Mouse (Mus musculus) CH12.LX (cell line): Measurements from ENCODE around the gene Tkfc. TPM values are rescaled to one million over a fixed set of nuclear protein-coding genes. Genes with fewer than 3 reads are reported as not detected.

Experiments
- DNase-seq: peaks from one replicate; pipeline ENCODE4 v3.0.0-alpha.2; 2013; ENCODE audit errors: extremely low read depth
- H3K27ac ChIP-seq: 2 replicates; pipeline ENCODE4 v1.5.1; 2012; ENCODE audit warnings: low read depth, mild to moderate bottlenecking, control low read depth, moderate library complexity; ENCODE audit not compliant: insufficient read depth
- H3K27me3 ChIP-seq: replicated peaks from 2 replicates; pipeline ENCODE3; 2012; ENCODE audit warnings: inconsistent platforms
- H3K36me3 ChIP-seq, 2 experiments: replicated peaks in 1 of 2; 2 replicates each; pipeline versions ENCODE3 to v1.6.1; 2012; ENCODE audit warnings: inconsistent platforms in 1 of 2, low read length in 1 of 2, mild to moderate bottlenecking in 1 of 2, mixed read lengths in 1 of 2, moderate library complexity in 1 of 2; ENCODE audit not compliant: control insufficient read depth in 1 of 2, insufficient read depth in 1 of 2
- H3K4me1 ChIP-seq, 2 experiments: 2 replicates each; pipeline ENCODE4 v1.6.1; 2012; ENCODE audit warnings: inconsistent platforms in 1 of 2, moderate library complexity in 1 of 2; ENCODE audit not compliant: insufficient read depth in 2 of 2, control insufficient read depth in 1 of 2
- H3K4me2 ChIP-seq: 2 replicates; pipeline ENCODE4 v1.6.1; 2012; ENCODE audit warnings: low read depth, mild to moderate bottlenecking, control low read depth; ENCODE audit not compliant: poor library complexity, insufficient read depth, severe bottlenecking
- H3K4me3 ChIP-seq, 3 experiments: fragments of 150-350 bp in 1 of 3; sonication (generic) in 1 of 3; replicated peaks in 1 of 3; 2 replicates each; pipeline versions ENCODE3 to v1.5.1; 2011 to 2012; ENCODE audit warnings: low read depth in 2 of 3, low read length in 2 of 3, mild to moderate bottlenecking in 2 of 3, moderate library complexity in 2 of 3, control low read depth in 1 of 3, improper control_type of control experiment in 1 of 3, inconsistent platforms in 1 of 3, mixed read lengths in 1 of 3; ENCODE audit not compliant: poor library complexity in 1 of 3
- H3K79me2 ChIP-seq: replicated peaks from 2 replicates; pipeline ENCODE4 v1.6.1; 2012; ENCODE audit warnings: mild to moderate bottlenecking, moderate library complexity; ENCODE audit not compliant: control insufficient read depth, poor library complexity, insufficient read depth, severe bottlenecking; ENCODE audit errors: extremely low read depth
- H3K9ac ChIP-seq: 2 replicates; pipeline ENCODE4 v1.6.1; 2012; ENCODE audit warnings: low read depth, mild to moderate bottlenecking, control low read depth, moderate library complexity; ENCODE audit not compliant: insufficient read depth
- H3K9me3 ChIP-seq: replicated peaks from 2 replicates; pipeline ENCODE3; 2012; ENCODE audit warnings: low read length, inconsistent platforms, mixed read lengths
- CHD1 ChIP-seq: IDR thresholded peaks from 2 replicates; pipeline ENCODE4 v1.6.1; 2012; ENCODE audit warnings: low read depth, low read length, improper control_type of control experiment, inconsistent platforms
- CTCF ChIP-seq, 2 experiments: IDR thresholded peaks in 1 of 2; conservative IDR thresholded peaks in 1 of 2; 2 replicates each; pipeline ENCODE4 v1.5.1; 2011 to 2012; ENCODE audit warnings: low read depth in 2 of 2, low read length in 2 of 2, improper control_type of control experiment in 1 of 2, inconsistent platforms in 1 of 2, mild to moderate bottlenecking in 1 of 2, moderate library complexity in 1 of 2
- ELF1 ChIP-seq: IDR thresholded peaks from 2 replicates; pipeline ENCODE4 v1.6.1; 2014; ENCODE audit warnings: low read depth, mild to moderate bottlenecking, inconsistent platforms, low read length, improper control_type of control experiment
- ETS1 ChIP-seq: conservative IDR thresholded peaks from 2 replicates; pipeline ENCODE4 v1.6.1; 2012; ENCODE audit warnings: low read depth, mild to moderate bottlenecking, inconsistent platforms, low read length, improper control_type of control experiment, moderate library complexity
- JUN ChIP-seq: IDR thresholded peaks from 2 replicates; pipeline ENCODE4 v1.6.1; 2011; ENCODE audit warnings: low read depth, mild to moderate bottlenecking, low read length, improper control_type of control experiment, moderate library complexity; ENCODE audit not compliant: insufficient read depth
- JUND ChIP-seq: conservative IDR thresholded peaks from 2 replicates; pipeline ENCODE4 v1.6.1; 2011; ENCODE audit warnings: low read depth, low read length, improper control_type of control experiment
- MAZ ChIP-seq: IDR thresholded peaks from 2 replicates; pipeline ENCODE4 v1.6.1; 2012; ENCODE audit warnings: low read depth, mild to moderate bottlenecking, inconsistent platforms, low read length, improper control_type of control experiment, moderate library complexity
- MEF2A ChIP-seq: IDR thresholded peaks from 2 replicates; pipeline ENCODE4 v1.6.1; 2014; ENCODE audit warnings: low read depth, mild to moderate bottlenecking, inconsistent platforms, low read length, improper control_type of control experiment, borderline replicate concordance
- MYC ChIP-seq: IDR thresholded peaks from 2 replicates; pipeline ENCODE4 v1.6.1; 2011; ENCODE audit warnings: low read depth, mild to moderate bottlenecking, improper control_type of control experiment, low read length
- NELFE ChIP-seq: IDR thresholded peaks from 2 replicates; pipeline ENCODE4 v1.6.1; 2011; ENCODE audit warnings: low read depth, low read length, improper control_type of control experiment
- POLR2A ChIP-seq: IDR thresholded peaks from 2 replicates; pipeline ENCODE4 v1.6.1; 2011; ENCODE audit warnings: low read depth, mild to moderate bottlenecking, improper control_type of control experiment, low read length
- POLR2AphosphoS2 ChIP-seq: IDR thresholded peaks from 2 replicates; pipeline ENCODE4 v1.6.1; 2011; ENCODE audit warnings: low read depth, low read length, improper control_type of control experiment
- RAD21 ChIP-seq: IDR thresholded peaks from 2 replicates; pipeline ENCODE4 v1.6.1; 2011; ENCODE audit warnings: low read depth, mild to moderate bottlenecking, low read length, improper control_type of control experiment, moderate library complexity
- SIN3A ChIP-seq: IDR thresholded peaks from 2 replicates; pipeline ENCODE4 v1.6.1; 2012; ENCODE audit warnings: low read length, improper control_type of control experiment, inconsistent platforms
- SMC3 ChIP-seq: IDR thresholded peaks from 2 replicates; pipeline ENCODE4 v1.6.1; 2011; ENCODE audit warnings: low read depth, low read length, improper control_type of control experiment
- TCF12 ChIP-seq: IDR thresholded peaks from 2 replicates; pipeline ENCODE4 v1.6.1; 2014; ENCODE audit warnings: low read depth, mild to moderate bottlenecking, inconsistent platforms, low read length, improper control_type of control experiment
- UBTF ChIP-seq: IDR thresholded peaks from 2 replicates; pipeline ENCODE4 v1.6.1; 2012; ENCODE audit warnings: low read depth, mild to moderate bottlenecking, inconsistent platforms, low read length, improper control_type of control experiment, moderate library complexity
- USF1 ChIP-seq: IDR thresholded peaks from 2 replicates; pipeline ENCODE4 v1.6.1; 2014; ENCODE audit warnings: low read depth, mild to moderate bottlenecking, inconsistent platforms, low read length, improper control_type of control experiment
- dilution Hi-C: fragments of 300-500 bp; cut with MboI; formaldehyde crosslinking; loops from 2 replicates; pipeline ENCODE4 v1.14.3; 2020; ENCODE audit warnings: low sequenced_read_pairs; ENCODE audit not compliant: extremely low pct_unique_long_range_greater_than_20kb, extremely low pct_ligation_motif_present
- in situ Hi-C: fragments of 300-500 bp; cut with MboI; formaldehyde crosslinking; loops from 3 replicates; pipeline ENCODE4 v1.14.3; 2019; ENCODE audit warnings: low sequenced_read_pairs, low pct_ligation_motif_present, low pct_unique_long_range_greater_than_20kb, mixed read lengths
- polyA plus RNA-seq: library from polyadenylated mRNA; unstranded; fragments of >175 nt; gene quantifications from 2 replicates; pipeline ENCODE4 v1.2.1, GENCODE M21; 2012; ENCODE audit warnings: low read depth; ENCODE audit not compliant: insufficient read length
- total RNA-seq, 2 experiments: library from RNA; depleted of rRNA; stranded (reverse); fragments of 300-350 nt in 1 of 2; fragments of >200 nt in 1 of 2; gene quantifications; 2 replicates each; pipeline ENCODE4 v1.2.3; 2012 to 2014

Tkfc gene
- total and polyA plus RNA-seq, 3 experiments, result 2.4 to 15.0 (median 11.0) TPM

GRCm38 (mm10) chr19:10648156-10648555, 42.7 kb upstream of the Tkfc start:
- no peak for DNase-seq
- no peak overlapping the region for H3K4me2 ChIP-seq
- dilution Hi-C loops, result no loop called here
- TF ChIP-seq ELF1 (no peak), SIN3A (no peak), CHD1 (no peak), JUN (no peak), POLR2A (no peak), USF1 (no peak), TCF12 (no peak), MYC (no peak), ETS1 (no peak), NELFE (no peak)
- in situ Hi-C loops, result no loop called here
- H3K27ac ChIP-seq, result no peak overlapping the region
- peaks cover 4 to 30% of the 10 kb centered on the region in 2 experiments for H3K4me1 ChIP-seq
- no peak overlapping the region for H3K9ac ChIP-seq
- no peak overlapping the region for H3K4me3 ChIP-seq
- no peaks in the 10 kb centered on the region for H3K27me3 ChIP-seq
- H3K36me3 ChIP-seq, result peaks cover 0 to 11% of the 10 kb centered on the region in 2 experiments
- no peaks in the 10 kb centered on the region for H3K79me2 ChIP-seq
- H3K9me3 ChIP-seq, result no peaks in the 10 kb centered on the region

GRCm38 (mm10) chr19:10645616-10646015, 40.2 kb upstream of the Tkfc start:
- no peaks in the 10 kb centered on the region for H3K27me3 ChIP-seq
- no peaks in the 10 kb centered on the region for H3K9me3 ChIP-seq
- H3K36me3 ChIP-seq, result peaks cover 0 to 12% of the 10 kb centered on the region in 2 experiments
- H3K4me2 ChIP-seq, result no peak overlapping the region
- H3K4me3 ChIP-seq, result no peak overlapping the region
- in situ Hi-C loops (no loop called here), dilution Hi-C loops (no loop called here)
- no peak overlapping the region for H3K9ac ChIP-seq
- peaks cover 2 to 15% of the 10 kb centered on the region in 2 experiments for H3K4me1 ChIP-seq
- DNase-seq, result peak; percentile 17
- no peaks in the 10 kb centered on the region for H3K79me2 ChIP-seq
- no peak for TF ChIP-seq MAZ
- TF ChIP-seq USF1, result no peak
- TF ChIP-seq SIN3A, result no peak
- no peak for TF ChIP-seq CHD1
- no peak for TF ChIP-seq RAD21
- TF ChIP-seq UBTF, result no peak
- no peak for TF ChIP-seq NELFE
- no peak for TF ChIP-seq JUN
- TF ChIP-seq POLR2AphosphoS2, result no peak
- TF ChIP-seq ETS1, result no peak
- TF ChIP-seq ELF1, result no peak
- no peak for TF ChIP-seq CTCF (conservative IDR thresholded peaks at IDR 0.05 in 1 of 2, IDR thresholded peaks at IDR 0.05 in 1 of 2; ENCODE audit: low read depth in 2 of 2, low read length in 2 of 2)
- TF ChIP-seq MEF2A, result no peak
- TF ChIP-seq SMC3, result no peak
- TF ChIP-seq JUND, result no peak
- no peak overlapping the region for H3K27ac ChIP-seq
